ENCODE assay signal across 10 mouse cellular contexts in genomic region chr4:71229796-71230496, GRCm38 (mm10).
DNase-seq lines count a peak whose midpoint lies in the region; ATAC-seq and TF ChIP-seq lines count a peak whose summit lies in the region.
"Had no signal": no experiment of that assay in that cellular context is flagged by ENCODE, and none has a peak within 500 bp of the region (broad histone marks: within the 10 kb centered on the region; RNA-seq: fewer than 3 reads in every experiment).

No protein-coding gene starts in this region.

- peaks cover 4% of the 10 kb centered on the region; the same call in 1 of the 2 replicates for H3K4me1 ChIP-seq in hindbrain, embryonic 12.5 days
- H3K4me1 ChIP-seq in midbrain, embryonic 13.5 days (replicated peaks) = peaks cover 14% of the 10 kb centered on the region
- no peaks in the 10 kb centered on the region for H3K4me1 ChIP-seq in stomach, postnatal 0 days (replicated peaks; ENCODE audit: control insufficient read depth, insufficient read depth)

- ATAC-seq in hindbrain, embryonic 12.5 days (ENCODE audit: low FRiP score) = peak; percentile 85
- peak; percentile 85 for ATAC-seq in midbrain, embryonic 13.5 days
- ATAC-seq in megakaryocyte-erythroid progenitor cell, adult 5-6 weeks (replicated peaks; ENCODE audit: low FRiP score, low TSS enrichment, poor library complexity, severe bottlenecking) = no peak
- no peak for ATAC-seq in stomach, postnatal 0 days (ENCODE audit: low FRiP score, low TSS enrichment)

- no peak for TF ChIP-seq EP300 in stomach, postnatal 0 days (optimal IDR thresholded peaks at IDR 0.05)

- no peak for TF ChIP-seq CTCF in layer of hippocampus, adult 2 months (conservative IDR thresholded peaks at IDR 0.05)
- TF ChIP-seq CTCF in stomach, postnatal 0 days (IDR thresholded peaks at IDR 0.05; ENCODE audit: low read depth) = no peak

- no peak for DNase-seq in layer of hippocampus, adult 2 months (ENCODE audit: low spot score in 2 of 2)
- DNase-seq in layer of hippocampus, adult 9-11 months = no peak
- no peak for DNase-seq in right cerebral cortex, postnatal 25 days
- DNase-seq in lung, postnatal 25 days (ENCODE audit: low spot score) = no peak
- no peak for DNase-seq in stomach, postnatal 0 days (ENCODE audit: low spot score)
- DNase-seq: liver; lung, adult 2 months had no signal

- no peak overlapping the region for H3K9ac ChIP-seq in hindbrain, embryonic 12.5 days
- no peak overlapping the region for H3K9ac ChIP-seq in midbrain, embryonic 13.5 days (replicated peaks)
- no peak overlapping the region for H3K9ac ChIP-seq in stomach, postnatal 0 days (ENCODE audit: low read length)

- H3K4me3 ChIP-seq in layer of hippocampus, adult 2 months = no peak overlapping the region
- no peak overlapping the region for H3K4me3 ChIP-seq in hindbrain, embryonic 12.5 days
- no peak overlapping the region for H3K4me3 ChIP-seq in midbrain, embryonic 13.5 days (replicated peaks)
- no peak overlapping the region for H3K4me3 ChIP-seq in stomach, postnatal 0 days (ENCODE audit: low read depth, low read length)

- peak overlapping the region; percentile 14; the same call in 1 of the 2 replicates for H3K27ac ChIP-seq in layer of hippocampus, adult 2 months
- peak overlapping the region; percentile 58; the same call in 1 of the 2 replicates for H3K27ac ChIP-seq in hindbrain, embryonic 12.5 days
- H3K27ac ChIP-seq in midbrain, embryonic 13.5 days = peak overlapping the region; percentile 74
- no peak overlapping the region for H3K27ac ChIP-seq in stomach, postnatal 0 days (replicated peaks)

- WGBS in hindbrain, embryonic 12.5 days = 41% methylated on average over 3 of the region's 3 CpGs
- 18% methylated on average over 3 of the region's 3 CpGs for WGBS in midbrain, embryonic 13.5 days
- WGBS in stomach, postnatal 0 days = 78% methylated on average over 3 of the region's 3 CpGs

- H3K27me3 ChIP-seq in hindbrain, embryonic 12.5 days = no peaks in the 10 kb centered on the region
- H3K27me3 ChIP-seq in midbrain, embryonic 13.5 days = no peaks in the 10 kb centered on the region
- no peaks in the 10 kb centered on the region for H3K27me3 ChIP-seq in stomach, postnatal 0 days (ENCODE audit: control insufficient read depth, insufficient read depth, low read length)

- no peaks in the 10 kb centered on the region for H3K36me3 ChIP-seq in hindbrain, embryonic 12.5 days
- H3K36me3 ChIP-seq in midbrain, embryonic 13.5 days = no peaks in the 10 kb centered on the region
- H3K36me3 ChIP-seq in stomach, postnatal 0 days (ENCODE audit: control insufficient read depth, insufficient read depth, low read length) = no peaks in the 10 kb centered on the region

- H3K9me3 ChIP-seq in hindbrain, embryonic 12.5 days (replicated peaks) = no peaks in the 10 kb centered on the region
- H3K9me3 ChIP-seq in midbrain, embryonic 13.5 days = no peaks in the 10 kb centered on the region
- no peaks in the 10 kb centered on the region for H3K9me3 ChIP-seq in stomach, postnatal 0 days (ENCODE audit: control insufficient read depth, low read length)

- no peak overlapping the region for H3K4me2 ChIP-seq in hindbrain, embryonic 12.5 days (replicated peaks)
- H3K4me2 ChIP-seq in midbrain, embryonic 13.5 days (replicated peaks) = no peak overlapping the region
- H3K4me2 ChIP-seq in stomach, postnatal 0 days (replicated peaks; ENCODE audit: low read depth) = no peak overlapping the region

Comparison
In these comparisons a context has a peak if more than half of its experiments do, and no peak if none do; other contexts are left out.
1. ATAC-seq: peak in hindbrain, embryonic 12.5 days (single experiment) and midbrain, embryonic 13.5 days (single experiment); none in megakaryocyte-erythroid progenitor cell, adult 5-6 weeks (single experiment) and stomach, postnatal 0 days (single experiment).